Mouse (Mus musculus) cerebellum, adult 2 months (tissue): ENCODE results near the gene Rbck1.

ENCODE experiments used
- CTCF ChIP-seq: fragments of 200-500 bp; IDR thresholded peaks from 2 replicates; pipeline ENCODE4 v1.5.1; 2011; ENCODE audit warnings: low read depth, mild to moderate bottlenecking, control low read depth, low read length, moderate library complexity, borderline replicate concordance; ENCODE audit not compliant: insufficient read depth
- POLR2A ChIP-seq: fragments of 200-500 bp; IDR thresholded peaks from 2 replicates; pipeline ENCODE4 v1.6.1; 2011; ENCODE audit warnings: low read length, control low read depth, borderline replicate concordance; ENCODE audit not compliant: insufficient read depth

GRCm38 (mm10) chr2:152326654-152327053 lies 5.8 kb downstream of the Rbck1 start:
- TF ChIP-seq POLR2A (no peak), CTCF (no peak)
